Mouse (Mus musculus) embryonic facial prominence, embryonic 13.5 days (tissue): ENCODE measurements around the gene Rassf1. TPM values are rescaled to one million over a fixed set of nuclear protein-coding genes. Genes with fewer than 3 reads are reported as not detected.
A peak's percentile ranks its signal among the peaks of the same experiment; 100 is the strongest.

ENCODE experiments used
- ATAC-seq: fragments of 200-750 bp; cut with Nextera tagmentation; 2 replicates; pipeline ENCODE4 v1.8.0; 2017; ENCODE audit warnings: low read depth; ENCODE audit not compliant: insufficient number of reproducible peaks, insufficient read depth, low FRiP score, low TSS enrichment
- H3K27ac ChIP-seq: fragments of 300-500 bp; sonication (generic); 2 replicates; pipeline ENCODE4 v1.5.1; 2015; ENCODE audit warnings: moderate library complexity, mild to moderate bottlenecking, inconsistent platforms
- H3K27me3 ChIP-seq: fragments of 300-500 bp; sonication (generic); 2 replicates; pipeline ENCODE4 v1.6.1; 2015; ENCODE audit warnings: mild to moderate bottlenecking, inconsistent platforms
- H3K36me3 ChIP-seq: fragments of 300-500 bp; sonication (generic); 2 replicates; pipeline ENCODE4 v1.6.1; 2015; ENCODE audit warnings: mild to moderate bottlenecking, inconsistent platforms
- H3K4me1 ChIP-seq: fragments of 300-500 bp; sonication (generic); 2 replicates; pipeline ENCODE4 v1.6.1; 2015; ENCODE audit warnings: inconsistent platforms
- H3K4me2 ChIP-seq: fragments of 300-500 bp; sonication (generic); 2 replicates; pipeline ENCODE4 v1.6.1; 2015; ENCODE audit warnings: moderate library complexity, mild to moderate bottlenecking, inconsistent platforms
- H3K4me3 ChIP-seq: fragments of 300-500 bp; sonication (generic); 2 replicates; pipeline ENCODE4 v1.5.1; 2015; ENCODE audit warnings: mild to moderate bottlenecking, inconsistent platforms
- H3K9ac ChIP-seq: fragments of 300-500 bp; sonication (generic); 2 replicates; pipeline ENCODE4 v1.6.1; 2015; ENCODE audit warnings: mild to moderate bottlenecking, inconsistent platforms
- H3K9me3 ChIP-seq: fragments of 300-500 bp; sonication (generic); 2 replicates; pipeline ENCODE4 v1.6.1; 2016; ENCODE audit warnings: inconsistent platforms
- WGBS: fragments of 180-500 bp; shearing (Covaris S2); methylation state at CpG from one replicate; pipeline ENCODE4 v1.1.7; 2015; ENCODE audit warnings: mixed read lengths; 5-methylcytosine and 5-hydroxymethylcytosine counted together
- polyA plus RNA-seq: library from polyadenylated mRNA; unstranded; fragments of >200 nt; fragmentation: Nextera tagmentation; extraction: Ambion mirVana; gene quantifications from 2 replicates; pipeline ENCODE4 v1.2.1, GENCODE M21; 2015

The Rassf1 gene
- polyA plus RNA-seq, 1 experiment from 2014 or later = 68.5 TPM

GRCm38 (mm10) chr9:107586504-107586903 is 35.1 kb downstream of the Rassf1 start:
- Histone ChIP-seq H3K4me3 (no peak overlapping the region), H3K4me1 (peaks cover 19% of the 10 kb centered on the region), H3K36me3 (peaks cover 39% of the 10 kb centered on the region), H3K27me3 (no peaks in the 10 kb centered on the region), H3K27ac (no peak overlapping the region), H3K9ac (no peak overlapping the region), H3K4me2 (no peak overlapping the region), H3K9me3 (no peaks in the 10 kb centered on the region)
- no peak for ATAC-seq
- WGBS = 92% methylated on average over 5 of the region's 5 CpGs

- ATAC-seq = peak; percentile 93
- peak within 1 kb of the TSS; percentile 7; the same call in 1 of the 2 replicates for H3K27ac ChIP-seq
- WGBS = 13% methylated on average over 46 of the region's 46 CpGs
- peak within 1 kb of the TSS; percentile 72 for H3K4me3 ChIP-seq
- H3K27me3 ChIP-seq = no peaks in the 10 kb centered on the region
- peaks cover 12% of the 10 kb centered on the region for H3K4me1 ChIP-seq
- no peaks in the 10 kb centered on the region for H3K9me3 ChIP-seq
- peak within 1 kb of the TSS; percentile 70 for H3K4me2 ChIP-seq
- peaks cover 46% of the 10 kb centered on the region for H3K36me3 ChIP-seq
- H3K9ac ChIP-seq = peak within 1 kb of the TSS; percentile 73
These were observed 35.8 kb downstream of the Rassf1 start, which contains the start of gene Ifrd2 for GRCm38 (mm10) chr9:107586974-107587832. TSS of gene Ifrd2 (plus strand) at chr9:107587642.

- H3K4me3 ChIP-seq = peak overlapping the region; percentile 72
- ATAC-seq = no peak
- no peaks in the 10 kb centered on the region for H3K9me3 ChIP-seq
- peak overlapping the region; percentile 73 for H3K9ac ChIP-seq
- peak overlapping the region; percentile 7; the same call in 1 of the 2 replicates for H3K27ac ChIP-seq
- H3K27me3 ChIP-seq = no peaks in the 10 kb centered on the region
- H3K36me3 ChIP-seq = peaks cover 46% of the 10 kb centered on the region
- H3K4me2 ChIP-seq = peak overlapping the region; percentile 70
- peaks cover 11% of the 10 kb centered on the region for H3K4me1 ChIP-seq
- WGBS = 4% methylated on average over 33 of the region's 33 CpGs
These were observed 36.7 kb downstream of the Rassf1 start for GRCm38 (mm10) chr9:107587833-107588639.

- no peak overlapping the region for H3K27ac ChIP-seq
- no peaks in the 10 kb centered on the region for H3K9me3 ChIP-seq
- no peak overlapping the region for H3K9ac ChIP-seq
- no peak overlapping the region for H3K4me2 ChIP-seq
- H3K4me3 ChIP-seq = no peak overlapping the region
- no peaks in the 10 kb centered on the region for H3K27me3 ChIP-seq
- no peak for ATAC-seq
- H3K36me3 ChIP-seq = peaks cover 54% of the 10 kb centered on the region
- 91% methylated on average over 25 of the region's 25 CpGs for WGBS
- peaks cover 11% of the 10 kb centered on the region for H3K4me1 ChIP-seq
These were observed 38.9 kb downstream of the Rassf1 start for GRCm38 (mm10) chr9:107590058-107590772.

GRCm38 (mm10) chr9:107590773-107591060 is 39.4 kb downstream of the Rassf1 start:
- Histone ChIP-seq H3K9ac (no peak overlapping the region), H3K4me3 (no peak overlapping the region), H3K36me3 (peaks cover 54% of the 10 kb centered on the region), H3K27ac (no peak overlapping the region), H3K4me1 (peaks cover 11% of the 10 kb centered on the region), H3K4me2 (no peak overlapping the region), H3K9me3 (no peaks in the 10 kb centered on the region), H3K27me3 (no peaks in the 10 kb centered on the region)
- WGBS = 98% methylated on average over 6 of the region's 6 CpGs
- ATAC-seq = no peak

GRCm38 (mm10) chr9:107593101-107593976 is 42.0 kb downstream of the Rassf1 start:
- Histone ChIP-seq H3K27ac (no peak overlapping the region), H3K27me3 (no peaks in the 10 kb centered on the region), H3K36me3 (peaks cover 54% of the 10 kb centered on the region), H3K4me3 (no peak overlapping the region), H3K9ac (peak overlapping the region; percentile 32), H3K4me2 (no peak overlapping the region), H3K4me1 (peaks cover 8% of the 10 kb centered on the region), H3K9me3 (no peaks in the 10 kb centered on the region)
- 83% methylated on average over 11 of the region's 11 CpGs for WGBS
- ATAC-seq = no peak

GRCm38 (mm10) chr9:107594281-107595062 is 43.1 kb downstream of the Rassf1 start:
- H3K27me3 ChIP-seq = no peaks in the 10 kb centered on the region
- no peak overlapping the region for H3K4me2 ChIP-seq
- H3K27ac ChIP-seq = no peak overlapping the region
- H3K36me3 ChIP-seq = peaks cover 56% of the 10 kb centered on the region
- WGBS = 82% methylated on average over 8 of the region's 8 CpGs
- H3K4me1 ChIP-seq = no peaks in the 10 kb centered on the region
- no peak overlapping the region for H3K4me3 ChIP-seq
- no peak for ATAC-seq
- no peaks in the 10 kb centered on the region for H3K9me3 ChIP-seq
- H3K9ac ChIP-seq = no peak overlapping the region; the same call in 1 of the 2 replicates

- H3K27me3 ChIP-seq = no peaks in the 10 kb centered on the region
- ATAC-seq = no peak
- no peak overlapping the region for H3K9ac ChIP-seq
These were observed 45.5 kb downstream of the Rassf1 start for GRCm38 (mm10) chr9:107596619-107597569.

GRCm38 (mm10) chr9:107598385-107598784 is 47.0 kb downstream of the Rassf1 start:
- Histone ChIP-seq H3K4me1 (peaks cover 17% of the 10 kb centered on the region), H3K36me3 (peaks cover 19% of the 10 kb centered on the region), H3K27me3 (no peaks in the 10 kb centered on the region), H3K4me2 (no peak overlapping the region), H3K9ac (no peak overlapping the region), H3K4me3 (no peak overlapping the region), H3K9me3 (no peaks in the 10 kb centered on the region), H3K27ac (no peak overlapping the region)
- ATAC-seq = no peak
- 84% methylated on average over 5 of the region's 5 CpGs for WGBS

More at GRCm38 (mm10) chr9:107596619-107597569, 45.5 kb downstream of the Rassf1 start:
- H3K4me3 ChIP-seq = no peak overlapping the region
- no peaks in the 10 kb centered on the region for H3K9me3 ChIP-seq
- no peak overlapping the region for H3K27ac ChIP-seq
- peaks cover 33% of the 10 kb centered on the region for H3K36me3 ChIP-seq
- H3K4me1 ChIP-seq = peaks cover 6% of the 10 kb centered on the region; the same call in 1 of the 2 replicates
- H3K4me2 ChIP-seq = no peak overlapping the region
- 91% methylated on average over 11 of the region's 11 CpGs for WGBS
